Mouse (Mus musculus) ES-Bruce4 (cell line): Measurements from ENCODE around the gene Twf1. TPM values are rescaled to one million over a fixed set of nuclear protein-coding genes. Genes with fewer than 3 reads are reported as not detected.

Experiments used
- H3K27ac ChIP-seq: 2 replicates; pipeline ENCODE4 v1.5.1; 2012; ENCODE audit warnings: low read length, inconsistent platforms; ENCODE audit not compliant: insufficient read depth
- H3K27me3 ChIP-seq: 2 replicates; pipeline ENCODE4 v1.6.1; 2012; ENCODE audit warnings: mild to moderate bottlenecking, low read length, inconsistent platforms; ENCODE audit not compliant: control insufficient read depth, poor library complexity, insufficient read depth, severe bottlenecking
- H3K36me3 ChIP-seq: 2 replicates; pipeline ENCODE4 v1.6.1; 2012; ENCODE audit warnings: inconsistent platforms, mild to moderate bottlenecking, low read length, moderate library complexity; ENCODE audit not compliant: control insufficient read depth, poor library complexity, insufficient read depth, severe bottlenecking
- H3K4me1 ChIP-seq: one replicate; pipeline ENCODE4 v1.8.1; 2011; ENCODE audit warnings: low read length; ENCODE audit not compliant: control insufficient read depth, insufficient read depth
- H3K4me3 ChIP-seq: 2 replicates; pipeline ENCODE4 v1.5.1; 2011; ENCODE audit warnings: low read depth, mild to moderate bottlenecking, low read length
- H3K9ac ChIP-seq: 2 replicates; pipeline ENCODE4 v1.6.1; 2012; ENCODE audit warnings: low read depth, mild to moderate bottlenecking, inconsistent platforms; ENCODE audit not compliant: poor library complexity, severe bottlenecking
- H3K9me3 ChIP-seq: replicated peaks from 2 replicates; pipeline ENCODE4 v1.6.1; 2012; ENCODE audit warnings: mild to moderate bottlenecking, low read length, inconsistent platforms; ENCODE audit not compliant: control insufficient read depth, poor library complexity, insufficient read depth, severe bottlenecking
- CTCF ChIP-seq: IDR thresholded peaks from one replicate; pipeline ENCODE4 v1.8.1; 2011; ENCODE audit warnings: low read depth, low read length
- EP300 ChIP-seq: IDR thresholded peaks from 2 replicates; pipeline ENCODE4 v1.6.1; 2011; ENCODE audit warnings: low read depth, low read length; ENCODE audit not compliant: insufficient read depth
- POLR2A ChIP-seq: IDR thresholded peaks from one replicate; pipeline ENCODE4 v1.8.1; 2011; ENCODE audit warnings: low read length; ENCODE audit not compliant: insufficient read depth
- polyA plus RNA-seq: library from polyadenylated mRNA; stranded (reverse); fragments of >200 nt; gene quantifications from 2 replicates; pipeline ENCODE4 v1.2.4, GENCODE M21; 2011; ENCODE audit warnings: low read depth; ENCODE audit not compliant: missing spikeins, insufficient read depth, insufficient read length

Gene Twf1
- polyA plus RNA-seq, 1 experiment = 92.3 TPM

DNA sequence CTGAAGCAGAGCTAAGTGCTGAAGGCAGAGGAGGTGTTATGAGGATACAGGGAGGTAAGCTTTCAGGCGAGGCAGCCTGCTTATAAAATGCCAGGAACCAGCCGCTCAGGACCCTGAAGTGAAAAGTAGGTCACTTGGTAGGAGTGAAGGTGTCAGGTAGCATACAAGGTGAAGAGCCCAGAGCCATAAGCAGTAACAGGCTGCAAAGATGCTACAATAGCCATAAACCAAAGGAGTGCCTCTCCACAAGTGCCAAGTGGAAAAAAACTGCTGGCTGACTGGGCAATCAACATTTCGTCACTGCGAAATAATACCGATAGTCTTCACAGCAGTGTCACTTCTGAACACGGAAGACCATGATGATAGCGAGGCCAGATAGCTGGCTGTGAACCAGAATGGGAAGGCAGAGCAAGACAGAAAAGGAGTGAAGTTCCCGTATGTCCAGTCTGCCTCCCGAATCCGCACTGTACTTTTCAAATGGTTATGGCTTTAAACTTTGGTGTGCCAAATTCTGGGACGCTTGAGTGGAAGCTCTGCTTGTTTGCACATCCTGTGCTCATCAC, 10.5 kb upstream of the Twf1 start:
- Histone ChIP-seq H3K9ac (no peak overlapping the region), H3K36me3 (no peaks in the 10 kb centered on the region), H3K4me3 (no peak overlapping the region), H3K27me3 (no peaks in the 10 kb centered on the region), H3K9me3 (no peaks in the 10 kb centered on the region), H3K4me1 (peaks cover 2% of the 10 kb centered on the region), H3K27ac (no peak overlapping the region)
- TF ChIP-seq EP300 (no peak), POLR2A (no peak), CTCF (no peak)

GRCm38 (mm10) chr15:94593586-94593985, 3.9 kb upstream of the Twf1 start:
- no peaks in the 10 kb centered on the region for H3K36me3 ChIP-seq
- H3K9ac ChIP-seq = no peak overlapping the region
- H3K4me1 ChIP-seq = no peaks in the 10 kb centered on the region
- H3K27ac ChIP-seq = no peak overlapping the region
- no peaks in the 10 kb centered on the region for H3K27me3 ChIP-seq
- no peaks in the 10 kb centered on the region for H3K9me3 ChIP-seq
- H3K4me3 ChIP-seq = no peak overlapping the region
- TF ChIP-seq EP300 = no peak
- no peak for TF ChIP-seq CTCF
- TF ChIP-seq POLR2A = no peak

GRCm38 (mm10) chr15:94591356-94591755, 1.7 kb upstream of the Twf1 start:
- Histone ChIP-seq H3K27me3 (no peaks in the 10 kb centered on the region), H3K9ac (no peak overlapping the region), H3K9me3 (no peaks in the 10 kb centered on the region), H3K4me3 (no peak overlapping the region), H3K27ac (no peak overlapping the region), H3K36me3 (peaks cover 1% of the 10 kb centered on the region), H3K4me1 (no peaks in the 10 kb centered on the region)
- TF ChIP-seq EP300 (no peak), POLR2A (no peak), CTCF (no peak)

DNA sequence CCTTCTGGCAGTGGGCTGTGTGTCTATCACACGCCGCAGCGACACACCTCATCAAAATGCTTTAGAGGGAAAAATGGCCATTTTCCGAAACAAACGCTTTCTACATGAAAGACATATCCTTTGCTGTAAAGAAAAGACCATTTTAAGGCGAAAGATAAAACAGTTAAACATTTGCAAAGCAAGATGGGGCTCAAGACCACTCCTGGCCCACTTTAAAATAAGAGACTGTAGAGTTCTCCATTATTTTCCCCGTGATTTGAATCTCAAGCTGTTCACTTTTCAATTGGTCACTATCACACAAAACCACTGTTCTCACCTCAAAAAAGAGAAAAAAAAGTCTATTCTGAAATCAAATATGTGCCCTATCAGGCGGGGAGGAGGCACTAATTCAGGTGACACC, 394 bp upstream of the Twf1 start:
- peaks cover 13% of the 10 kb centered on the region for H3K36me3 ChIP-seq
- H3K9me3 ChIP-seq = no peaks in the 10 kb centered on the region
- H3K27me3 ChIP-seq = no peaks in the 10 kb centered on the region
- peak overlapping the region; percentile 27; the same call in 1 of the 2 replicates for H3K9ac ChIP-seq
- TF ChIP-seq CTCF = no peak
- TF ChIP-seq POLR2A = peak; percentile 34
- no peak for TF ChIP-seq EP300
- no peaks in the 10 kb centered on the region for H3K4me1 ChIP-seq
- no peak overlapping the region for H3K4me3 ChIP-seq
- no peak overlapping the region for H3K27ac ChIP-seq

GRCm38 (mm10) chr15:94587826-94588715, 1.6 kb downstream of the Twf1 start:
- H3K9me3 ChIP-seq = no peaks in the 10 kb centered on the region
- H3K4me3 ChIP-seq = no peak overlapping the region
- H3K36me3 ChIP-seq = peaks cover 30% of the 10 kb centered on the region
- H3K9ac ChIP-seq = peak overlapping the region; percentile 98; the same call in 1 of the 2 replicates
- H3K27me3 ChIP-seq = no peaks in the 10 kb centered on the region
- TF ChIP-seq EP300 = no peak
- no peak for TF ChIP-seq CTCF
- no peak for TF ChIP-seq POLR2A
- no peak overlapping the region for H3K27ac ChIP-seq
- no peaks in the 10 kb centered on the region for H3K4me1 ChIP-seq

DNA sequence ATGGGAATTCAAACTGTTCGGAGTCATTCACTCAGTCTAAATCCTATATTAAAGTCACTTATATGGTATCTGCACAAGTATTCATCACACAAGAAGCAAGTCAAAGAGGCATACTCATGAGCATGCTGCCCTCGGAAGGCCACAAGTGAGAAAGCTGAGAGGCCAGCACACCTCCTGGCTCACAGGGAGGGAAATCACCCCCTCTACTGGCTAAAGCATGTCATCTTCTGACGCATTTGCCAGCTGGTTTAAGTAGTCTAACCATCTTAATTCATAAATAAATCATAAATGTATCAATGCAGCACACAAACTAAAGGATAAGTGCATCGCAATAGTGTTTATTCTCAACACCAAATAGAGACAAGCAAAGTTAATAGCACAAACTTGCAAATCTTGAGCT, 5.0 kb downstream of the Twf1 start:
- Histone ChIP-seq H3K4me3 (no peak overlapping the region), H3K27me3 (no peaks in the 10 kb centered on the region), H3K27ac (no peak overlapping the region), H3K36me3 (peaks cover 59% of the 10 kb centered on the region), H3K9ac (no peak overlapping the region), H3K4me1 (no peaks in the 10 kb centered on the region), H3K9me3 (no peaks in the 10 kb centered on the region)
- TF ChIP-seq EP300 = no peak
- peak; percentile 66 for TF ChIP-seq CTCF
